Mouse (Mus musculus): ENCODE measurements around the gene Tmem219. TPM values are rescaled to one million over a fixed set of nuclear protein-coding genes. Genes with fewer than 3 reads are reported as not detected.

Gene Tmem219
- 10 to 100 TPM; 36.8 to 69.8 (median 47.7) TPM for polyA plus RNA-seq (2017; shearing (Covaris generic))

DNA sequence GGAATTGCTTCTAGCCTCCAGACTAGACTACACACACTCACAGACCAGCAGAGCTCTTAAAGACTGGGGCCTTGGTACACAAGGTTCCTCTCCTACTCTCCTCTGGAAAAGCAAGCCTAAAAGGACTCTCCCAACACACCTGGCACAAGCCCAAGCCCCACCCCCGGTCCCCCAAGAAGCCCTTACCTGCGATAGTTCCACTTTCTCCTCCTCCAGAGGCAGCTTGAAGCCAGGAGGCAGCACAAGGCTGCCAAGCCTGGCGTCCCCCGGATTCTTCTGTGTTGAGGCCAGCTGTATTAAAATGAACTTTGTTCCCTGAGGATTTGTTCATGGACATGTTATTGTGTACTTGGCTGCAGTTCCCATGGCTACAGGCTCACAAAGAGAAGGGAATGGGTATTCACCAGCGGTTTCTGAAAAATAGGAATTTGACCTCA, at the start of gene Tmem219:
Gene Tmem219 (minus strand): TSS at position 294 of the 437 bp plus-strand sequence.
- no peak for ATAC-seq

GRCm38 (mm10) chr7:126967361-126967760, 44.6 kb upstream of the Tmem219 start:
- no peak for ATAC-seq

DNA sequence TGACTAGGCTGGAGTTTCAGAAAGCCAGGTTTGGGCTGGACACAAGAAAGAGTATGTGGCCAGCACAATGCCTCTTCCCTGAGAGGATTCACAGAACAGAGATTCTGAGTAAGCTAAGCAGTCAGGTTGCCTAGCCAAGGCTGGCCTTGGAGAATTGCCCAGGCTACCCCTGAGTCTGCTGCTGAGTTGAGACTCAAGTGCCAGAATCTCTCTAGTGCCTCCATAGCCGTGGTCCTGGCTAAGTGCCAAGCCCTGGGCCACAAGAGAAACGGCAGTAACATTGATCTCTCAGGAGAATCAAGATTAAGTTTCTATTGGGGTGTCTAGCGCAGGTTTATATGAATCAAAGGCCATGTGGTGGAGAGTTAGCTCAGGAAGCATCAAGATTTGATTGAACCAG, 42.9 kb upstream of the Tmem219 start:
- ATAC-seq, result no peak

- ATAC-seq, result no peak
Observed at GRCm38 (mm10) chr7:126963548-126964286, 41.0 kb upstream of the Tmem219 start.

GRCm38 (mm10) chr7:126961965-126962364, 39.2 kb upstream of the Tmem219 start:
- ATAC-seq, result no peak

GRCm38 (mm10) chr7:126961095-126961494, 38.4 kb upstream of the Tmem219 start:
- no peak for ATAC-seq

DNA sequence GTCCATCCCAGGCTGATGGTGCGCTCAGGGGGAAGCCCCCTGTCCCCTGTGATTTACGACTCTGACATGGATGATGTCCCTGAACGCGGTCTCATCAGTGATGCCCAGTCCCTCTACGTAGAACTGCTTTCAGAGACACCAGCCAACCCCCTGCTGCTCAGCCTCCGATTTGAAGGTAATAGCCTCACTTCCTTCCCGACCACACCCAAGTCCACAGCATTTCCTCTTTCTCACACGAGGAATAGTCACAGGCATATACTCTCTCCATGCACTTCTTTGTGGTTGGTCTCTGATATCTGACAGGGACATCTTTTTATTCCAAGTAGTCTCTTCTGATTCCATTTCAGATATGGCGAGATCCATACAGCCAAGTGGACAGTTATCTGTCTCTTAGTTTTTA, 37.1 kb upstream of the Tmem219 start:
- ATAC-seq, result no peak

GRCm38 (mm10) chr7:126955125-126955524, 32.4 kb upstream of the Tmem219 start:
- no peak for ATAC-seq

DNA sequence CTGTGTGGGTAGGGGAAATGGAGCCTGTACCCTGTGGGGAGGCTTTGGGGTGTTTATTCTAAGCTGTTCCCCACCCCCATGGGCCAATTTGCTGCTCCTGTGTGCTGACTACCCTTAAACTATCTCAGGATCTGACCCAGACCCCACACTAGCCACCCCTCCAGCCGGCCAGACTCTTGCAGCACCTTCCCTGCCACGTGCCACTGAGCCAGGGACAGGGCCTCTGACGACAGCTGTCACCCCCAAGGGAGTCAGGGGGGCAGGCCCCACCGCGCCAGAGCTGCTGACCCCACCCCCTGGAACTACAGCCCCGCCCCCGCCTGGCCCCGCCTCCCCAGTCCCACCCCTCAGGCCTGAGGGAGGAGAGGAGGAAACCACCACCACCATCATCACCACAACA, 29.9 kb upstream of the Tmem219 start:
- ATAC-seq, result no peak

DNA sequence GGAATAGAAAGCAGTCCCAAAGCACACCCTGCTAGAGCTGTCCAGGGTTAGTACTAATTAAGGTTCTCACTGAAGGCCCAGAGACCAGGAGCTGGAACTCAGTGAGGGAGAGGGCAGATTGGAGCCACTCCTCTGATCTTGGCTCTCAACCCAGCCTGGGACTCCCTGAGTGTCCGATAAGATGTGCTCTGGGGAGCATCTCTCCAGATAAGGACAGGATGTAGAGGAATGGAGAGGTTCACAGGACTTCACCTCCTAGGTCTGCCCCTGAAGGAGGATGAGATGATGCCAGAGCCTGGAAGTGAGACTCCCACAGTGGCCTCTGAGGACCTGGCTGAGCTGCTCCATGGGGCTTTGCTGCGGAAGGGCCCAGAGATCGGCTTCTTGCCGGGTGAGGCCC, 29.0 kb upstream of the Tmem219 start:
- no peak for ATAC-seq

DNA sequence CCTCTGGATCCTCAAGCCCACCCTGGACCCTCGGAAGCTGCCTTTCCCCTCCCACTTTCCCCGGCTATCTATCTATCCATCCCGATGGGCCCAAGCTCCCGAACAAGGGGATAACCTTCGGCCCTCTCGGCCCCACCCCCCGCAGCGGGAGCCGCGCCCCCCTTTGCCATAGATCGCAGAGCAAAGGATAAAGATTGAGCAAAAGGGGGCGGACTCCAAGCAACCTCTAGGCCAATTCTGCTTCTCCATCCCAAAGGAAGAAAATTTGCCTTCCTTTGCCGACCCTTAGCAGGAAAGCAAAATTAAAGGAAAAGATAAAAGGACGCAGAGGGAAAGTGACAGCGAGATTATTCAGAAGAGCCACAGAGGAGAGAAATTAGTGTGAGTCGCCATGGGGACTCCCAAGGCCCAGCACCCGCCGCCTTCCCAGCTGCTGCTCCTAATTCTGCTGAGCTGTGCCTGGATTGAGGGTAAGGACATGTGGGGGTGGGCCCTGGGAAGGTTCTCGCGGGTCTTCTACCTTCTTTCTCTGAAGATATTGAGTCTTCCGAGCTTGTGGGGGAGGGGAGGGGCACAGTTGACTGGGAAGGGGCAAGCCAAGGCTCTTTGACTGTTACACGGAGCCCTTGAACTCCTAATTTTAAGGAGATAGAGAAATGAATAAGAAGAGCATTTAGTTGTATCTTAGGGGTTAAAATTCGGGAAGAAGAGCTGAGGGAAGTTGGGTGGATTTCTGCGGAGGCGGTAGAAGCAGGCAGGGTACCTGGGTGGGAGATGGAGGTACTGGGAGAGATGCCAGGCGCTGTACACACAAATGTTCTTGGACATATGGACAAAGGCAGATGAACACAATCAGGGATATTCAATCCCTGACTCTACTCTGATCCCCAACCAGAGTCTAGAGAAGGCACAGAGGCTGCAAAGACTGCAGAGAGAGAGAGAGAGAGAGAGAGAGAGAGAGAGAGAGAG, 28.2 kb upstream of the Tmem219 start:
- ATAC-seq, result no peak

- ATAC-seq, result peak; percentile 58
Observed at GRCm38 (mm10) chr7:126949793-126950646, 27.3 kb upstream of the Tmem219 start, which contains the start of gene Sez6l2. Sez6l2 (plus strand) TSS chr7:126950563.

DNA sequence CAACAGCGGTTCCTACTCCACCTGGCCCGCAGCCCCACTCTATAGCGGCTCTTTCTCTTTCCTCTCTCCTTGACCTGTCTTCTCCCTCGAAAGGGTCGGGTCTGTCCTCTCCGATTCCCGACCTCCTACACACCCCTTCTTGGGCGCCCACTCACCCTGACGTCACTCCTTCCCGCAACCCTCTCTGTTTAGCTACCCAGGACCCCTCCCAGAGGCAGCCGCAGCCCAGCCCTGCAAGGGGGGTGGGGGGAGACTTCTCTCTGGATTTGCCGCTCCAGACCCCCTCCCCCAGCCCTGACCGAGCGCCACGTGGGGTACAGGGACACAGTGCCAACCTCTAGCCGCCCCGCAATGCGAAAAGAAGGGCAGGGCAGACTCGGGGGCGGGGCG, 26.7 kb upstream of the Tmem219 start, which contains the start of gene Asphd1:
Gene Asphd1 (minus strand): TSS at position 180 of the 390 bp plus-strand sequence.
- peak; percentile 32 for ATAC-seq

- ATAC-seq, result no peak
Observed at GRCm38 (mm10) chr7:126948626-126949025, 25.9 kb upstream of the Tmem219 start.

- peak; percentile 54 for ATAC-seq
Observed at GRCm38 (mm10) chr7:126946530-126946929, 23.8 kb upstream of the Tmem219 start.

- no peak for ATAC-seq
Observed at GRCm38 (mm10) chr7:126941801-126942200, 19.1 kb upstream of the Tmem219 start.

GRCm38 (mm10) chr7:126941171-126941570, 18.5 kb upstream of the Tmem219 start:
- no peak for ATAC-seq

- ATAC-seq, result no peak
Observed at GRCm38 (mm10) chr7:126932652-126933051, 9.9 kb upstream of the Tmem219 start.

DNA sequence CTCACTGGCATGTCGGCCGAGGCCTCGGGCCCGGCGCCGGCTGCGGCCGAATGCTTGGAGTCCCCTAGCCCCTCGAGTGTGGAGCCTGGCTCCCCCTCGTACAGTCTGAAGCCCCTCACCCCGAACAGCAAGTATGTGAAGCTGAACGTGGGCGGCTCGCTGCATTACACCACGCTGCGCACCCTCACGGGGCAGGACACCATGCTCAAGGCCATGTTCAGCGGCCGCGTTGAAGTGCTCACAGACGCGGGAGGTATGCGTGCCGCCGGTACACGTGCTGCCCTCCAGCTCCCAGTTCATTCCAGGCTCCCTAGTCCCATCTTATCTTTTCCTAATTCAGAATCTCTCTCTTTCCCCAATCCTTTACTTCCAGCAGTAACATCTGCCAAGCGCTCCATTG, 6.3 kb upstream of the Tmem219 start:
- ATAC-seq, result peak; percentile 27

GRCm38 (mm10) chr7:126928384-126929037, 5.8 kb upstream of the Tmem219 start, which contains the start of gene Kctd13:
Kctd13 (plus strand) TSS chr7:126928879.
- ATAC-seq, result peak; percentile 93

DNA sequence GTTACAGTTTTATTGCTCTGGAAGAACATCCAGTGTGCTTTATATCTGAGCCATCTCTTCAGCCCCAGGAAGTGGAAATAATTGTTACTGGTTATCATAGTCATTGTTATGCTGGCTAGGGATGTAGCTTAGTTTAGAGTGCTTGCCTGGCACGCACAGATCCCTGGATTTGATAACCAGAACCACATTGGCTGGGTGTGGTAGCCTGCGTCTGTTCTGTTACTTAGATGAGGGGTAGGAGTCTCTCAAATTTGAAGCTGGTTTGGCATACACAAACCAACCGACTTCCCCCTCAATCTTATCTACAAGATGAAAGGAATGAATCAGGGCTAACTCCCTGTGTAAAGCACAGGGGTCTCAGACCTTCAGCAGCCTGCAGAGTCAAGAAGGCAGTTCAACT, 3.6 kb upstream of the Tmem219 start:
- no peak for ATAC-seq

- no peak for ATAC-seq
Observed at GRCm38 (mm10) chr7:126923999-126924398, 1.3 kb upstream of the Tmem219 start.

Measured in inflammation-experienced regulatory T-cells, adult 6 months (primary cell).